Mouse (Mus musculus) frontal cortex, postnatal 14 days (tissue): ENCODE results near the gene Tesc.
A peak's percentile ranks its signal among the peaks of the same experiment; 100 is the strongest.

Experiments
- DNase-seq, 2 experiments: peaks; one replicate each; pipeline ENCODE4 v3.0.0; 2022; ENCODE audit warnings: low spot score in 2 of 2

Gene Tesc

DNA sequence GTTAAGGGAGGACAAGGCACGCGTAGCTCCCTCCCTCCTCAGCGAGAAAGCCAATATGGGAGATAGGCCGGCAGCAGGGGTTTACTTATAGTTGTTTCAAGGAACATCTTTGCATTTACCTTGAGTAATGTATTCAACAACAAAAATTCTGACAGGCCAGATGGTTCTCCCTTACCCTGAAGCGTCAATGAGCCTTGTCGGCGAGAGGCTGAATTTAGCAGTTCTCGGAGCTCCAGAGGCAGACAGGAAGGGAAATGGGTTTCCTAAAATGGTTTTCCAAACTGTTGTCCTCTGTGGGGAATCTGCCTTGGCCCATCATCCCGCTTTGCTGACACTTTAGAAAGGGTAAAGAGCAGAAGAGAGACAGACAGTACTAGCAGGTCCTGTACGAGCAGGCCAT lies 79.1 kb downstream of the Tesc start:
- no peak for DNase-seq

- DNase-seq, result peak; percentile 46
Observed at GRCm38 (mm10) chr5:118108124-118108793, 80.7 kb downstream of the Tesc start.

DNA sequence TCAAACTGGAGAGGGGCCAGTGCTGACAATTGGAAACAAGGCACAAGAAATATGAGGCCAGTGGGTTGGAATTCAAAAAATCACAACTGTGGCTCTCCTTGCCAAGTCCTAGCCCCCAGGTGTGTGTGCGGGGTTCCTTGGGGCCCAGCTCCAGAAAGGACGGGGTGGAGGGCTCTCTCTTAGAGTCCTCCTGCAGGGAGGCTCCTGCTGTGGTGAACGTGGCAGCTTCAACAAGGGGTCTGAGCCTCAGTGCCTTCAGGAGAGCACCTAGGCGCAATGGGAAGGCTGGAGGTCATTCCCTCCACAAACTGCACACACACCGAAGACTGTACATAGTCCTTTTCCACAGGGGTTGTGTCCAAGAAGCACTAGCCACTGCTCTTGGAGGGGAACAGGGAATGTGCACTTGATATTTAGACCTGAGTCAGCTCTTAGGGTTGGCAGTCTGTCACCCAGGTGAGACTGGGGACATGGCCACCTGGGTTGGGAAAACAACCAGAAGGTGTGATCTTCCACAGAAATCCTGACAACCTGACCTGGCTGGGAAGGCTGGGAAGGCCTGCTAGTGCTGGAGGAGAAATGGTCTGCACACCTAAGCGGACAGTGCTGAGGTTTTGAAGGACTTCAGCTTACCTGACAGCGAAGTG lies 81.4 kb downstream of the Tesc start:
- DNase-seq, result no peak
